Mouse (Mus musculus): ENCODE data around the gene Zfp280c. TPM values are rescaled to one million over a fixed set of nuclear protein-coding genes. Genes with fewer than 3 reads are reported as not detected.
A peak's percentile ranks its signal among the peaks of the same experiment; 100 is the strongest.

Gene Zfp280c
- polyA plus RNA-seq (2015; fragmentation: Nextera tagmentation; extraction: Ambion mirVana), result 5.5 and 6.0 TPM in 2 replicates

- no peaks in the 10 kb centered on the region for H3K36me3 ChIP-seq (ENCODE audit: control insufficient read depth, insufficient read depth, low read length)
- no peaks in the 10 kb centered on the region for H3K9me3 ChIP-seq (ENCODE audit: control insufficient read depth, low read length)
- peak within 1 kb of the TSS; percentile 48; the same call in 1 of the 2 replicates for H3K27ac ChIP-seq (ENCODE audit: low read length)
- H3K4me3 ChIP-seq (ENCODE audit: low read length), result peak within 1 kb of the TSS; percentile 68
- ATAC-seq, result peak; percentile 93
- H3K27me3 ChIP-seq (replicated peaks; ENCODE audit: control insufficient read depth, insufficient read depth, low read length), result no peaks in the 10 kb centered on the region
- H3K9ac ChIP-seq (ENCODE audit: low read depth, low read length), result peak within 1 kb of the TSS; percentile 79
- 14% methylated on average over 45 of the region's 45 CpGs for WGBS
- peak within 1 kb of the TSS; percentile 56 for H3K4me2 ChIP-seq (ENCODE audit: low read depth, low read length)
- no peaks in the 10 kb centered on the region for H3K4me1 ChIP-seq (ENCODE audit: control insufficient read depth, insufficient read depth, low read length)
Measured at GRCm38 (mm10) chrX:48594099-48594760, at the start of gene Zfp280c. Gene Zfp280c, minus strand, starts transcription at chrX:48594504.

GRCm38 (mm10) chrX:48637032-48637431 is 42.7 kb upstream of the Zfp280c start:
- H3K27ac ChIP-seq (ENCODE audit: low read length), result no peak overlapping the region
- no peak overlapping the region for H3K4me2 ChIP-seq (ENCODE audit: low read depth, low read length)
- ATAC-seq, result no peak
- H3K9me3 ChIP-seq (ENCODE audit: control insufficient read depth, low read length), result no peaks in the 10 kb centered on the region
- no peak overlapping the region for H3K9ac ChIP-seq (ENCODE audit: low read depth, low read length)
- H3K4me3 ChIP-seq (ENCODE audit: low read length), result no peak overlapping the region
- no peaks in the 10 kb centered on the region for H3K27me3 ChIP-seq (replicated peaks; ENCODE audit: control insufficient read depth, insufficient read depth, low read length)
- H3K36me3 ChIP-seq (ENCODE audit: control insufficient read depth, insufficient read depth, low read length), result no peaks in the 10 kb centered on the region
- H3K4me1 ChIP-seq (ENCODE audit: control insufficient read depth, insufficient read depth, low read length), result no peaks in the 10 kb centered on the region
- WGBS, result 62% methylated on average over 2 of the region's 2 CpGs

- Histone ChIP-seq H3K4me1 (ENCODE audit: control insufficient read depth, insufficient read depth, low read length) (no peaks in the 10 kb centered on the region), H3K27me3 (replicated peaks; ENCODE audit: control insufficient read depth, insufficient read depth, low read length) (no peaks in the 10 kb centered on the region), H3K9me3 (ENCODE audit: control insufficient read depth, low read length) (no peaks in the 10 kb centered on the region), H3K36me3 (ENCODE audit: control insufficient read depth, insufficient read depth, low read length) (no peaks in the 10 kb centered on the region), H3K27ac (ENCODE audit: low read length) (peak overlapping the region; percentile 76), H3K9ac (ENCODE audit: low read depth, low read length) (peak overlapping the region; percentile 70), H3K4me2 (ENCODE audit: low read depth, low read length) (peak overlapping the region; percentile 56), H3K4me3 (ENCODE audit: low read length) (peak overlapping the region; percentile 66)
- peak; percentile 16; the same call in 1 of the 2 replicates for ATAC-seq
- 21% methylated on average over 9 of the region's 9 CpGs for WGBS
Measured at GRCm38 (mm10) chrX:48624054-48624420, 29.7 kb upstream of the Zfp280c start.

- 15% methylated on average over 38 of the region's 38 CpGs for WGBS
- Histone ChIP-seq H3K4me2 (ENCODE audit: low read depth, low read length) (peak within 1 kb of the TSS; percentile 56), H3K27ac (ENCODE audit: low read length) (peak within 1 kb of the TSS; percentile 76), H3K9me3 (ENCODE audit: control insufficient read depth, low read length) (no peaks in the 10 kb centered on the region), H3K36me3 (ENCODE audit: control insufficient read depth, insufficient read depth, low read length) (no peaks in the 10 kb centered on the region), H3K9ac (ENCODE audit: low read depth, low read length) (peak within 1 kb of the TSS; percentile 70), H3K4me1 (ENCODE audit: control insufficient read depth, insufficient read depth, low read length) (no peaks in the 10 kb centered on the region), H3K4me3 (ENCODE audit: low read length) (peak within 1 kb of the TSS; percentile 66), H3K27me3 (replicated peaks; ENCODE audit: control insufficient read depth, insufficient read depth, low read length) (no peaks in the 10 kb centered on the region)
- ATAC-seq, result peak; percentile 97
Measured at GRCm38 (mm10) chrX:48623379-48624053, 29.2 kb upstream of the Zfp280c start, which contains the start of gene Slc25a14. Gene Slc25a14, plus strand, starts transcription at chrX:48623413.

GRCm38 (mm10) chrX:48623049-48623378 is 28.7 kb upstream of the Zfp280c start:
- no peaks in the 10 kb centered on the region for H3K9me3 ChIP-seq (ENCODE audit: control insufficient read depth, low read length)
- H3K27ac ChIP-seq (ENCODE audit: low read length), result peak overlapping the region; percentile 76
- WGBS, result 27% methylated on average over 4 of the region's 4 CpGs
- no peaks in the 10 kb centered on the region for H3K36me3 ChIP-seq (ENCODE audit: control insufficient read depth, insufficient read depth, low read length)
- H3K4me2 ChIP-seq (ENCODE audit: low read depth, low read length), result peak overlapping the region; percentile 49
- peak overlapping the region; percentile 70; the same call in 1 of the 2 replicates for H3K9ac ChIP-seq (ENCODE audit: low read depth, low read length)
- no peaks in the 10 kb centered on the region for H3K4me1 ChIP-seq (ENCODE audit: control insufficient read depth, insufficient read depth, low read length)
- no peak for ATAC-seq
- no peaks in the 10 kb centered on the region for H3K27me3 ChIP-seq (replicated peaks; ENCODE audit: control insufficient read depth, insufficient read depth, low read length)
- H3K4me3 ChIP-seq (ENCODE audit: low read length), result peak overlapping the region; percentile 66

GRCm38 (mm10) chrX:48604872-48605271 is 10.6 kb upstream of the Zfp280c start:
- 38% methylated on average over 2 of the region's 2 CpGs for WGBS
- no peak for ATAC-seq

GRCm38 (mm10) chrX:48596906-48597305 is 2.6 kb upstream of the Zfp280c start:
- no peak overlapping the region for H3K4me2 ChIP-seq (ENCODE audit: low read depth, low read length)
- ATAC-seq, result no peak

More at GRCm38 (mm10) chrX:48604872-48605271, 10.6 kb upstream of the Zfp280c start:
- no peak overlapping the region for H3K27ac ChIP-seq (ENCODE audit: low read length)
- H3K27me3 ChIP-seq (replicated peaks; ENCODE audit: control insufficient read depth, insufficient read depth, low read length), result no peaks in the 10 kb centered on the region
- no peak overlapping the region for H3K9ac ChIP-seq (ENCODE audit: low read depth, low read length)
- no peak overlapping the region for H3K4me3 ChIP-seq (ENCODE audit: low read length)
- no peak overlapping the region for H3K4me2 ChIP-seq (ENCODE audit: low read depth, low read length)
- no peaks in the 10 kb centered on the region for H3K36me3 ChIP-seq (ENCODE audit: control insufficient read depth, insufficient read depth, low read length)
- H3K9me3 ChIP-seq (ENCODE audit: control insufficient read depth, low read length), result no peaks in the 10 kb centered on the region
- H3K4me1 ChIP-seq (ENCODE audit: control insufficient read depth, insufficient read depth, low read length), result no peaks in the 10 kb centered on the region

GRCm38 (mm10) chrX:48596053-48596452 is 1.7 kb upstream of the Zfp280c start:
- no peak overlapping the region for H3K4me3 ChIP-seq (ENCODE audit: low read length)
- no peak overlapping the region for H3K4me2 ChIP-seq (ENCODE audit: low read depth, low read length)
- ATAC-seq, result no peak
- H3K9me3 ChIP-seq (ENCODE audit: control insufficient read depth, low read length), result no peaks in the 10 kb centered on the region
- no peak overlapping the region for H3K27ac ChIP-seq (ENCODE audit: low read length)
- no peaks in the 10 kb centered on the region for H3K36me3 ChIP-seq (ENCODE audit: control insufficient read depth, insufficient read depth, low read length)
- 89% methylated on average over 9 of the region's 9 CpGs for WGBS
- H3K4me1 ChIP-seq (ENCODE audit: control insufficient read depth, insufficient read depth, low read length), result no peaks in the 10 kb centered on the region
- H3K27me3 ChIP-seq (replicated peaks; ENCODE audit: control insufficient read depth, insufficient read depth, low read length), result no peaks in the 10 kb centered on the region
- no peak overlapping the region for H3K9ac ChIP-seq (ENCODE audit: low read depth, low read length)

More at GRCm38 (mm10) chrX:48596906-48597305, 2.6 kb upstream of the Zfp280c start:
- no peak overlapping the region for H3K27ac ChIP-seq (ENCODE audit: low read length)
- no peak overlapping the region for H3K4me3 ChIP-seq (ENCODE audit: low read length)
- no peaks in the 10 kb centered on the region for H3K36me3 ChIP-seq (ENCODE audit: control insufficient read depth, insufficient read depth, low read length)
- WGBS, result 86% methylated on average over 5 of the region's 5 CpGs
- H3K27me3 ChIP-seq (replicated peaks; ENCODE audit: control insufficient read depth, insufficient read depth, low read length), result no peaks in the 10 kb centered on the region
- H3K9me3 ChIP-seq (ENCODE audit: control insufficient read depth, low read length), result no peaks in the 10 kb centered on the region
- H3K4me1 ChIP-seq (ENCODE audit: control insufficient read depth, insufficient read depth, low read length), result no peaks in the 10 kb centered on the region
- no peak overlapping the region for H3K9ac ChIP-seq (ENCODE audit: low read depth, low read length)

- ATAC-seq, result peak; percentile 37; the same call in 1 of the 2 replicates
- Histone ChIP-seq H3K4me2 (ENCODE audit: low read depth, low read length) (peak overlapping the region; percentile 56), H3K9ac (ENCODE audit: low read depth, low read length) (peak overlapping the region; percentile 79), H3K27ac (ENCODE audit: low read length) (peak overlapping the region; percentile 48; the same call in 1 of the 2 replicates), H3K27me3 (replicated peaks; ENCODE audit: control insufficient read depth, insufficient read depth, low read length) (no peaks in the 10 kb centered on the region), H3K36me3 (ENCODE audit: control insufficient read depth, insufficient read depth, low read length) (no peaks in the 10 kb centered on the region), H3K9me3 (ENCODE audit: control insufficient read depth, low read length) (no peaks in the 10 kb centered on the region), H3K4me3 (ENCODE audit: low read length) (peak overlapping the region; percentile 68), H3K4me1 (ENCODE audit: control insufficient read depth, insufficient read depth, low read length) (no peaks in the 10 kb centered on the region)
- WGBS, result 25% methylated on average over 13 of the region's 15 CpGs
Measured at GRCm38 (mm10) chrX:48593721-48594098, 594 bp downstream of the Zfp280c start.
